ENCODE assay signal across 13 mouse cellular contexts in the genomic region with DNA sequence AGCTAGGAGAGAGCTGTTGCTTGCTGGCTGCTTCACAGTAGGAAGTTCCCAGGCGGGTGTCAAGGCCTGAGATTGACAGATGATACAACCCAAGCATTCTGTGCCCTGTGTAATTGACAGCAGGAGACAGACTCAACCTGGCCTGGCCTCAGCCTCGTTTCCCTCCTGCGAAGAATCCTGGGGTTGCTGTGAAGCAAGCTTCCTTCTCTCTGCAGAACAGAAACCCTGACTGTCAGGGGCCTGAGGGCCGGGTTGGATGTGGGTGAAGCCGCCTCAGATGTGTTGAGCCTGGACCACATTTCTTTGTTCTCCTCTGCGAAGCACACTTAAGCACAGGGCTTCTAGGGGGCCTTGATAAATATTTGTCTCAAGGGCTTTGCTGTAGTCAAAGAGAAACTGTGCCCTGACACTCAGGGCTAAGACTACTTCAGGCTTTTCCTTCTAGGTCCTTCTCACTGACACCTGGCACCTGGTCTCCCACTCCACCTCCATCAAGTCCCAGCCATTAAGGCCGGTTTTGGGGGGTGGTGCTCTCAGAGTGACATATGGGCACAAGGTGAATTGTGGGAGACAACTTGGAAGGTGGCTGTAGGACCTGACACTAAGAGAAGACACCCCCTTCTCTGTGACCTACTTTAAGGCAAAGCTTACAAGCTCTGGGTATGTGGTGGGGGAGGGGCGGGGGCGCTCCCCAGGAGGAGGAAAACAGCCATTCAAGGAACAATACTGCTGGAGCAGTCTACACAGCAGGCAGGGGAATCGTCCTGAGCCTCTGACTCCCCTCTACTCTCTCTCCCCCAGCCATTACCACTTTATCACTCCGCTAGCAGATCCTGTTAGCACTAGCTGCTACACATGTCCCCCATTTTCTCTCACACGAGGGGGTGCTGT.
DNase-seq lines count a peak whose midpoint lies in the region; ATAC-seq and TF ChIP-seq lines count a peak whose summit lies in the region.
"Had no signal": no experiment of that assay in that cellular context is flagged by ENCODE, and none has a peak within 500 bp of the region (broad histone marks: within the 10 kb centered on the region; RNA-seq: fewer than 3 reads in every experiment).

No protein-coding gene starts in this region.

- intact Hi-C loops in heart, postnatal 14 days (cut with DNase I), result no loop called here
- intact Hi-C loops in left cerebral cortex, postnatal 36 days (cut with DNase I), result no loop called here
- intact Hi-C loops in gastrocnemius, postnatal 14 days (cut with DNase I; ENCODE audit: low total_unique reads), result no loop called here

- TF ChIP-seq EP300 in ES-Bruce4 (IDR thresholded peaks at IDR 0.05; ENCODE audit: insufficient read depth, low read depth, low read length), result 0 out of 2 replicates have a peak, but pooled peaks have one; percentile 4

- 0 out of 2 replicates have a peak, but pooled peaks have one; percentile 20 for ATAC-seq in heart, embryonic 15.5 days (replicated peaks; ENCODE audit: insufficient number of reproducible peaks, insufficient read depth, low FRiP score, low read depth)
- 0 out of 2 replicates have a peak, but pooled peaks have one; percentile 22 for ATAC-seq in embryonic facial prominence, embryonic 11.5 days (replicated peaks; ENCODE audit: insufficient number of reproducible peaks, low FRiP score, low TSS enrichment, low read depth)
- ATAC-seq: forebrain, postnatal 0 days had no signal

- no peak for TF ChIP-seq POLR2A in ES-Bruce4 (IDR thresholded peaks at IDR 0.05; ENCODE audit: insufficient read depth, low read length)

- peak overlapping the region; percentile 16; the same call in 1 of the 2 replicates for H3K27ac ChIP-seq in heart, embryonic 15.5 days
- no peak overlapping the region for H3K27ac ChIP-seq in ES-Bruce4 (ENCODE audit: insufficient read depth, low read length)
- no peak overlapping the region for H3K27ac ChIP-seq in embryonic facial prominence, embryonic 11.5 days (replicated peaks; ENCODE audit: low read depth, low read length)
- H3K27ac ChIP-seq: limb, embryonic 13.5 days had no signal

- no peaks in the 10 kb centered on the region for H3K36me3 ChIP-seq in heart, embryonic 15.5 days
- no peaks in the 10 kb centered on the region for H3K36me3 ChIP-seq in ES-Bruce4 (ENCODE audit: control insufficient read depth, insufficient read depth, low read length, poor library complexity, severe bottlenecking)
- no peaks in the 10 kb centered on the region for H3K36me3 ChIP-seq in embryonic facial prominence, embryonic 11.5 days (replicated peaks; ENCODE audit: control insufficient read depth, insufficient read depth, low read depth, low read length)
- H3K36me3 ChIP-seq: limb, embryonic 13.5 days had no signal

- H3K4me2 ChIP-seq in heart, embryonic 15.5 days, result no peak overlapping the region
- no peak overlapping the region for H3K4me2 ChIP-seq in embryonic facial prominence, embryonic 11.5 days (ENCODE audit: low read depth, low read length)
- H3K4me2 ChIP-seq: limb, embryonic 13.5 days had no signal

- H3K27me3 ChIP-seq in heart, embryonic 15.5 days, result peaks cover 15% of the 10 kb centered on the region; the same call in 1 of the 2 replicates
- H3K27me3 ChIP-seq in ES-Bruce4 (ENCODE audit: control insufficient read depth, insufficient read depth, low read length, poor library complexity, severe bottlenecking), result no peaks in the 10 kb centered on the region
- no peaks in the 10 kb centered on the region for H3K27me3 ChIP-seq in embryonic facial prominence, embryonic 11.5 days (ENCODE audit: control insufficient read depth, insufficient read depth, low read length)

- no peak for DNase-seq in heart, postnatal 14 days
- DNase-seq in embryonic facial prominence, embryonic 11.5 days (ENCODE audit: low spot score), result no peak
- peak; percentile 13 for DNase-seq in retina, postnatal 7 days (ENCODE audit: low read depth, low spot score)
- DNase-seq in left cerebral cortex, postnatal 36 days (ENCODE audit: low spot score in 2 of 2), result no peak
- no peak for DNase-seq in gastrocnemius, postnatal 14 days
- DNase-seq in left cerebral cortex, adult 11 months (ENCODE audit: low spot score), result no peak
- DNase-seq: adrenal gland, postnatal 25 days; forebrain, postnatal 0 days; kidney, postnatal 36 days had no signal

- no peak overlapping the region for H3K4me3 ChIP-seq in heart, embryonic 15.5 days
- H3K4me3 ChIP-seq in ES-Bruce4 (ENCODE audit: low read depth, low read length), result no peak overlapping the region
- no peak overlapping the region for H3K4me3 ChIP-seq in embryonic facial prominence, embryonic 11.5 days (ENCODE audit: low read depth, low read length)
- H3K4me3 ChIP-seq: limb, embryonic 13.5 days; myocyte had no signal

- 36% methylated on average over 12 of the region's 12 CpGs for WGBS in heart, embryonic 15.5 days
- WGBS in embryonic facial prominence, embryonic 11.5 days, result 22% methylated on average over 11 of the region's 12 CpGs

- no peak for TF ChIP-seq CTCF in ES-Bruce4 (IDR thresholded peaks at IDR 0.05; ENCODE audit: low read depth, low read length)

- peaks cover 22% of the 10 kb centered on the region for H3K4me1 ChIP-seq in heart, embryonic 15.5 days (replicated peaks)
- no peaks in the 10 kb centered on the region for H3K4me1 ChIP-seq in ES-Bruce4 (ENCODE audit: control insufficient read depth, insufficient read depth, low read length)
- H3K4me1 ChIP-seq in embryonic facial prominence, embryonic 11.5 days (ENCODE audit: control insufficient read depth, insufficient read depth, low read length), result no peaks in the 10 kb centered on the region

- H3K9me3 ChIP-seq in heart, embryonic 15.5 days (replicated peaks), result no peaks in the 10 kb centered on the region
- H3K9me3 ChIP-seq in ES-Bruce4 (replicated peaks; ENCODE audit: control insufficient read depth, insufficient read depth, low read length, poor library complexity, severe bottlenecking), result no peaks in the 10 kb centered on the region
- no peaks in the 10 kb centered on the region for H3K9me3 ChIP-seq in embryonic facial prominence, embryonic 11.5 days (replicated peaks; ENCODE audit: control insufficient read depth, low read length)
- H3K9me3 ChIP-seq: limb, embryonic 13.5 days had no signal

- H3K9ac ChIP-seq in heart, embryonic 15.5 days, result no peak overlapping the region
- no peak overlapping the region for H3K9ac ChIP-seq in ES-Bruce4 (ENCODE audit: low read depth, poor library complexity, severe bottlenecking)
- no peak overlapping the region for H3K9ac ChIP-seq in embryonic facial prominence, embryonic 11.5 days (replicated peaks; ENCODE audit: low read length)
- H3K9ac ChIP-seq: forebrain, postnatal 0 days; limb, embryonic 13.5 days had no signal
